Mouse (Mus musculus): Measurements from ENCODE around the gene Anapc11. TPM values are rescaled to one million over a fixed set of nuclear protein-coding genes. Genes with fewer than 3 reads are reported as not detected.

Anapc11 gene
- polyA plus RNA-seq, 1 experiment = not detected

DNA sequence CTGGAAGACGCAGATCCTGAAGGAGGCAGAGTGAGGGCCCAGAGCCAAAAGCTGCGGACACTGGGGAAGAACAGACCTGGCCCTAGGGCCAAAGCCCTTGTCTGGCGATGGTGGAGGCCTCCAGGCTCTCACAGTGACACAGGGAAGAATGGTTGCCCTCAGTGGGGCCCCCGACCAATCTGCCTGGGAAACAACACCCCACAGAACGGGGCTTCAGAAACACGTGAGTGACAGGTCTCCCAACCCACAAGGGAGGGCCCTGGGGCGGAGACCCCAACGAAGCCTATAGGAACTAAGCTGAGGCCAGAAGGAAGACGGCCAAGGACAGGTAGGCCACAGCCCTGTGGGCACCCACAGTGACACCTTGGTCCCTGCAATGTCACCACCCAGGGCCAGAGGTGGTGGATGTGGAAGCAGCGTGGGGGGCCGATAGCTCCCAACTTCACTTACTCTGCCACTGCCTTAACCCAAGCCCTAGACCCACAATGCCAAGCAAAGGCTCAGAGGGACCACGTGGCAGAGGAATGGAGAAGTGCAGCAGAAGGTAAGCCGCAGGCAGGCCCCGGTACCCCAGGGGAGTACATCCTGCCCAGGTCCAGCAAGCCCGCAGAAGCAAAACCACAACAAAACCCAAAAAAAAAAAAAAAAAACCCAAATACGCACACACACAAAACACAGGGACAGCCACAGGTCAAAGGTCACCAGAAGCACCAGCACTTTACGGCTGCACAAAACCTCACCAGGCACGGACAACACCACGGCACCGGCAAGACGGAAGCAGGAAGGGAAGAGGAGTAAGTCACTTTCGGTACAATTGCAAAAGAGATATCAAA, 29.5 kb downstream of the Anapc11 start:
- no peak overlapping the region for H3K4me3 ChIP-seq (ENCODE audit: insufficient read depth, low read depth, low read length)
- WGBS = 83% methylated on average over 22 of the region's 22 CpGs
- no peak overlapping the region for H3K27ac ChIP-seq (ENCODE audit: insufficient read depth, low read depth, low read length)
- H3K4me1 ChIP-seq (ENCODE audit: control insufficient read depth, insufficient read depth, low read length) = peaks cover 44% of the 10 kb centered on the region
- no peak for TF ChIP-seq CTCF (IDR thresholded peaks at IDR 0.05; ENCODE audit: insufficient read depth, low read depth, low read length)
- no peak for TF ChIP-seq POLR2A (IDR thresholded peaks at IDR 0.05; ENCODE audit: insufficient read depth, low read depth, low read length)

DNA sequence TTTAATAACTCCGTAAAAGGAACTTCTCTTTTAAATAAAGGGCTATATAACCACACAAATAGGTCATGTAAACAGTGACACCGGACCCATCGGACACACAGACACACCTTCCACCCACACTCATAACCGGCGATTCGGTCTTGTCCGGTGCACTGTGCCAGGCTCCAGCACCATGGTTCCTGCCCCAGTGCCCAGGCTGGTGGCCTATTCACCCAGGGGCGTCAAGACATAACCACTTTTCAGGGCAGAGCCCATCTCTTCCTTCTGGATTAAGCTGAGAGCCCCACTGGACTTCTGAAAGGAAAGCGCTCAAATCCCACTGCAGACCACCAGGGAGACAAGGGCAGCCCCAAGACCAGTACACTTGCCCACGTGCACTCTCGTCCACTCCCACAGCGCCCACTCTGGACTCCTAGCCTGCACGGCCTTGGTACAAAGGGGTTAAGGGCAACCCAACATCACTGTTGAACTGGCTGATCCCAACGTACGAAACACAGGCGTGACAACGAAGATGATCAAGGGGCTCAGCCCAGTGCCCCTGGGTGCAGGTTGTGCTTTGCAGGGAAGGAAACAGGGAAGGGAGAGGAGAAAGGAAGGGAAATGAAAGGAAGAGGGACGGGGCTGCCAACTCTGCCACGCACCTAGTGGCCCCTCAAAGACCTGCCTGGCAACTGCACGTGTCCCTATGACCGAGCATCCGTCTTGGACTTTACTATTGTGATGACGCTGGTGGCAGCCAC, 30.6 kb downstream of the Anapc11 start:
- H3K27ac ChIP-seq (ENCODE audit: insufficient read depth, low read depth, low read length) = no peak overlapping the region
- WGBS = 91% methylated on average over 23 of the region's 23 CpGs
- no peak overlapping the region for H3K4me3 ChIP-seq (ENCODE audit: insufficient read depth, low read depth, low read length)
- H3K4me1 ChIP-seq (ENCODE audit: control insufficient read depth, insufficient read depth, low read length) = peaks cover 44% of the 10 kb centered on the region
- TF ChIP-seq POLR2A (IDR thresholded peaks at IDR 0.05; ENCODE audit: insufficient read depth, low read depth, low read length) (no peak), CTCF (IDR thresholded peaks at IDR 0.05; ENCODE audit: insufficient read depth, low read depth, low read length) (no peak)

DNA sequence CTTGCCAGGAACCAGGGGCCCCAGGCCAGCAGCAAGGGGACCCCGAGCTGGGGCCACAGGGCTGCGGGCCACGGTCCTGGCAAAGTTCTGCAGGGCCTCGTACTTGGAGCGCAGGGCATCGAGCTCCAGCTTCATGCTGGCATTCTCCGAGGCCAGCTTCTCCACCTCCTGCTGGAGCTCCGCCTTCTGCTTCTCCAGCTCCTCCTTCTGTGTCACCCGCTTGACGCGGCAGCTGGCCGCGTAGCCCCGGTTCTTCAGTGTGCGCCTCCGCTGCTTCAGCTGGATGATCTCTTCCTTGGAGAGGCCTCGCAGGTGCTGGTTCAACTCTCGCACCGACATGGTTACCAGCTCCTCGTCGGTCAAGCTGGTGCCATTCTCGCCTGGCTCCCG, 31.1 kb downstream of the Anapc11 start:
- WGBS = 67% methylated on average over 23 of the region's 23 CpGs
- peaks cover 48% of the 10 kb centered on the region for H3K4me1 ChIP-seq (ENCODE audit: control insufficient read depth, insufficient read depth, low read length)
- no peak overlapping the region for H3K27ac ChIP-seq (ENCODE audit: insufficient read depth, low read depth, low read length)
- no peak for TF ChIP-seq CTCF (IDR thresholded peaks at IDR 0.05; ENCODE audit: insufficient read depth, low read depth, low read length)
- no peak for TF ChIP-seq POLR2A (IDR thresholded peaks at IDR 0.05; ENCODE audit: insufficient read depth, low read depth, low read length)
- H3K4me3 ChIP-seq (ENCODE audit: insufficient read depth, low read depth, low read length) = no peak overlapping the region

- Histone ChIP-seq H3K4me1 (ENCODE audit: control insufficient read depth, insufficient read depth, low read length) (peaks cover 48% of the 10 kb centered on the region), H3K4me3 (ENCODE audit: insufficient read depth, low read depth, low read length) (no peak overlapping the region), H3K27ac (ENCODE audit: insufficient read depth, low read depth, low read length) (peak overlapping the region; percentile 48)
- 22% methylated on average over 7 of the region's 7 CpGs for WGBS
- TF ChIP-seq POLR2A (IDR thresholded peaks at IDR 0.05; ENCODE audit: insufficient read depth, low read depth, low read length) = no peak
- no peak for TF ChIP-seq CTCF (IDR thresholded peaks at IDR 0.05; ENCODE audit: insufficient read depth, low read depth, low read length)
Measured at GRCm38 (mm10) chr11:120629911-120630310, 31.7 kb downstream of the Anapc11 start.

- Histone ChIP-seq H3K4me3 (ENCODE audit: insufficient read depth, low read depth, low read length) (no peak overlapping the region), H3K4me1 (ENCODE audit: control insufficient read depth, insufficient read depth, low read length) (peaks cover 44% of the 10 kb centered on the region), H3K27ac (ENCODE audit: insufficient read depth, low read depth, low read length) (peak overlapping the region; percentile 48)
- 40% methylated on average over 5 of the region's 5 CpGs for WGBS
- no peak for TF ChIP-seq POLR2A (IDR thresholded peaks at IDR 0.05; ENCODE audit: insufficient read depth, low read depth, low read length)
- TF ChIP-seq CTCF (IDR thresholded peaks at IDR 0.05; ENCODE audit: insufficient read depth, low read depth, low read length) = no peak
Measured at GRCm38 (mm10) chr11:120630401-120630871, 32.2 kb downstream of the Anapc11 start.

DNA sequence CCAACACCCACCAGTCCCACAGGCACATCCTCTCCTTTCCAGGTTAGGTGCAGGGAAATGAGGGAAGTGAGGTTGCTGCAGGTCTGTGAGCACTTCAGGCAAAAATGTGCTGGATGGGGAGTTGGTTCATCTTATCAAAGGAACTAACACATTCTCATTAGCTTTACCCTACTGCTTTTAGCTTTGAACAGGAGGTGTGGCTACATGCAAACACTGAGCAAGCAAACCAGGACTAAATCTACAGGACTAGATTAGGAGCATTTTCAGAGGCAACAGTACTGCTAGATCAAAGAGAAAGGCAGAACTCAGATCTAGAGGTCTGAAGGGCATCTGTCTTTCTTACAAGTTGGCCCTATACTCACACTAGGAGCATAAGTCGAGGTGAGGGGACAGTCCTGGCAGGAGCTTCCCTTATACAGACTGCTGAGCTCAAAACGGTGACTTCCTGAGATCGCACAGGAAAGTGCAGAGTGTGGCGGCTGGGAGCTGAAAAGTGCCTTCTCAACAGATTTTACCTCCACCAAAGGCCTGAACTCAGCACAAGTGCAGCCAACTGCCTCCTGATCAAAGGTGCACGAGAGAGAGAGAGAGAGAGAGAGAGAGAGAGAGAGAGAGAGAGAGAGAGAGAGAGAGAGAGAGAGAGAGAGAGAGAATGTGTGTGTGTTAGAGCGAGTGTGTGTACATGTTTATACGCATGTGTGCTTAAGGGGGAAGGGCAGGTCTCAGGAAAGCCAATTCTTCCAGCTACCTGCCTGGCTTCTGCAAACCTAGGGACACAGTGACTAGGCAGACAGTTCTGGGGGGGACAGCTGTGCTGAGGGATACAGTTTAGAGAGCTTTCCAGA, 32.9 kb downstream of the Anapc11 start:
- peaks cover 44% of the 10 kb centered on the region for H3K4me1 ChIP-seq (ENCODE audit: control insufficient read depth, insufficient read depth, low read length)
- H3K27ac ChIP-seq (ENCODE audit: insufficient read depth, low read depth, low read length) = no peak overlapping the region
- TF ChIP-seq POLR2A (IDR thresholded peaks at IDR 0.05; ENCODE audit: insufficient read depth, low read depth, low read length) (no peak), CTCF (IDR thresholded peaks at IDR 0.05; ENCODE audit: insufficient read depth, low read depth, low read length) (no peak)
- H3K4me3 ChIP-seq (ENCODE audit: insufficient read depth, low read depth, low read length) = no peak overlapping the region
- WGBS = 39% methylated on average over 7 of the region's 7 CpGs

DNA sequence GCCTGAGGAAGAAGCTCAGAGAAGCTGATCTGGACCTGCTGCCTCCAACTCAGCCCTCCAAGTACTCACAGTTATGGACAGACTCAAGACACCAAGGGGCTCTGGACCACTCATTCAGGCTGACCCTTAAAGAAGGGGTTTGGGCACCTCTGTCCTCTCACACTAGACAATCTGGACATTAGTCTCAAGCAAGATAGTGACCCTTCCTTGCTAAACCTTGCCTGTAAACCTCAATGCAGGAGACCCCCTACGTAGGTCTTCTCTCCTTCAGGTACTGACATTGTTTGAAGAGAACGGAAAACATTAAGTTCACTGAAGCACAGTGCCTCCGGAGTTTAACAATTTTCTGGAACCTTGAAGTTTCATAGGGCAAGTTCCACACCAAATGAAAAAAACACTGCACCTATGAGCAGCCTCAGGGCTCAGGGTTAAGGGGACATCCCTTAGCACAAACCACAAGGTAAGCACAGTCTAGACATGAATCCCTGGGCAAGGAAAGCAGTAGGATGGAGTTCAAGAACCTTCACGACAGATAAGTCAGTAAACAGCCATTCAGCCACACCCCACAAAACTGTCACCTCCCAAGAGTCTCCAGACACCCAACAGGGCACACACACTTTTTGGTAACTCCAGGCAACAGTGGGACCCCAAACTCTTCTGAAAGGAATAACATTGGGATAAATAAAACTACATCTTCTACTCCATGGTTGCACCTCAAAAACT, 33.7 kb downstream of the Anapc11 start:
- Histone ChIP-seq H3K27ac (ENCODE audit: insufficient read depth, low read depth, low read length) (peak overlapping the region; percentile 82; the same call in 1 of the 2 replicates), H3K4me3 (ENCODE audit: insufficient read depth, low read depth, low read length) (peak overlapping the region; percentile 97), H3K4me1 (ENCODE audit: control insufficient read depth, insufficient read depth, low read length) (peaks cover 44% of the 10 kb centered on the region)
- TF ChIP-seq POLR2A (IDR thresholded peaks at IDR 0.05; ENCODE audit: insufficient read depth, low read depth, low read length) (no peak), CTCF (IDR thresholded peaks at IDR 0.05; ENCODE audit: insufficient read depth, low read depth, low read length) (no peak)
- 51% methylated on average over 4 of the region's 4 CpGs for WGBS
